Mouse (Mus musculus): ENCODE measurements around the gene Lama1.
"Not testable (repeated sequence)": the region's sequence is repeated elsewhere in the genome, so short reads cannot be mapped to it uniquely, and the experiment has no call there.

The Lama1 gene

GRCm38 (mm10) chr17:67841494-67841893 is 144.4 kb downstream of the Lama1 start:
- DNase-seq = not testable (repeated sequence)

- no peak for DNase-seq
Measured at GRCm38 (mm10) chr17:67861080-67861630, 164.1 kb downstream of the Lama1 start.

- DNase-seq = peak; percentile 49 to 67
Measured at GRCm38 (mm10) chr17:67861744-67862535, 164.9 kb downstream of the Lama1 start.

- no peak for DNase-seq
Measured at GRCm38 (mm10) chr17:67864363-67864762, 167.3 kb downstream of the Lama1 start.

- no peak for DNase-seq
Measured at GRCm38 (mm10) chr17:67864912-67865311, 167.9 kb downstream of the Lama1 start.

GRCm38 (mm10) chr17:67866026-67866425 is 169.0 kb downstream of the Lama1 start:
- DNase-seq = no peak

- DNase-seq = no peak
Measured at GRCm38 (mm10) chr17:67866541-67867241, 169.6 kb downstream of the Lama1 start.

- DNase-seq = peak; percentile 60 to 87
Measured at GRCm38 (mm10) chr17:67869731-67870601, 172.9 kb downstream of the Lama1 start.
